Mouse (Mus musculus): Measurements from ENCODE around the gene Lyl1. TPM values are rescaled to one million over a fixed set of nuclear protein-coding genes. Genes with fewer than 3 reads are reported as not detected.

Lyl1 gene
- polyA plus RNA-seq, 1 experiment: 20.2 TPM

GRCm38 (mm10) chr8:84659936-84660818 lies 41.1 kb upstream of the Lyl1 start:
- TF ChIP-seq POLR2A (IDR thresholded peaks at IDR 0.05; ENCODE audit: borderline replicate concordance, extremely low read depth, low read depth, low read length) (peak; percentile 81), CTCF (IDR thresholded peaks at IDR 0.05; ENCODE audit: insufficient read depth, low read length) (no peak)
- peak overlapping the region; percentile 98 for H3K4me3 ChIP-seq (replicated peaks; ENCODE audit: extremely low read depth, low read depth, low read length)
- DNase-seq: peak; percentile 75
- 6% methylated on average over 33 of the region's 33 CpGs for WGBS
- H3K4me1 ChIP-seq (ENCODE audit: control insufficient read depth, insufficient read depth, low read length): peaks cover 10% of the 10 kb centered on the region

DNA sequence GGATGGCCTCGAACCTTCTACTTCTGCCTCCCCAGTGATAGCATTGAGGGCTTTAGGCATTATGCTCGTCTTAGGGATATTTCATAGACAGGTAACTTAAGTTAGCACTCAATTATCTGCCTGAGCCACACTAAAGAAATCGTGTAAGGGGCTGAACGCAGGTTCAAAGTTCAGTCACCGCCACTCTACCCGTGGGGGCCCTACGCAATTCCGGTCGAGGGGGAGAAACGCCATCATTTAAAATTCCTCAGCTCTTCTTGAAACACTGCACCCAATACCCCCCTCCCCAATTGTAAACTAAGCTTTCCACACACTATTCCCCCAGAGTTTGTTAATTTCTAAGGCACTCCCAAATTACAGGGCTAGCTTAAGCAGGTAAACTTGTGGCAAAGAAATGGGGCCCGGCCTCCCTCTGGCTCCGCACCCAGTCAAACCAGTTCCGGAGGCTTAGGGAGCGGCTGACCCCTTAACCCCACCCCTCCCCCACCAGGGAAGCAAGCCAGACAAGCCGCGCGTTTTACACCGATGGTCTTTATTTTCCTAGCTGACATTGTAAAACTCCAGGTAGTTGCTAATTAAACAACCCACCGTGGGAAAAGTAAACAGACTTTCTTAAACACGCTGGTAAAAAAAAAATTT lies 40.3 kb upstream of the Lyl1 start:
- TF ChIP-seq CTCF (IDR thresholded peaks at IDR 0.05; ENCODE audit: insufficient read depth, low read length): no peak
- 0 out of 2 replicates have a peak, but pooled peaks have one; percentile 7 for TF ChIP-seq POLR2A (IDR thresholded peaks at IDR 0.05; ENCODE audit: borderline replicate concordance, extremely low read depth, low read depth, low read length)
- peak; percentile 69 for DNase-seq
- peak overlapping the region; percentile 98 for H3K4me3 ChIP-seq (replicated peaks; ENCODE audit: extremely low read depth, low read depth, low read length)
- WGBS: 5% methylated on average over 20 of the region's 20 CpGs
- H3K4me1 ChIP-seq (ENCODE audit: control insufficient read depth, insufficient read depth, low read length): peaks cover 13% of the 10 kb centered on the region

- WGBS: under 1% methylated on average over 24 of the region's 24 CpGs
- Histone ChIP-seq H3K4me1 (ENCODE audit: control insufficient read depth, insufficient read depth, low read length) (peaks cover 13% of the 10 kb centered on the region), H3K4me3 (replicated peaks; ENCODE audit: extremely low read depth, low read depth, low read length) (peak overlapping the region; percentile 98)
- DNase-seq: peak; percentile 95
- TF ChIP-seq POLR2A (IDR thresholded peaks at IDR 0.05; ENCODE audit: borderline replicate concordance, extremely low read depth, low read depth, low read length) (peak; percentile 93), CTCF (IDR thresholded peaks at IDR 0.05; ENCODE audit: insufficient read depth, low read length) (no peak)
These were observed 39.8 kb upstream of the Lyl1 start for GRCm38 (mm10) chr8:84661458-84661871.

DNA sequence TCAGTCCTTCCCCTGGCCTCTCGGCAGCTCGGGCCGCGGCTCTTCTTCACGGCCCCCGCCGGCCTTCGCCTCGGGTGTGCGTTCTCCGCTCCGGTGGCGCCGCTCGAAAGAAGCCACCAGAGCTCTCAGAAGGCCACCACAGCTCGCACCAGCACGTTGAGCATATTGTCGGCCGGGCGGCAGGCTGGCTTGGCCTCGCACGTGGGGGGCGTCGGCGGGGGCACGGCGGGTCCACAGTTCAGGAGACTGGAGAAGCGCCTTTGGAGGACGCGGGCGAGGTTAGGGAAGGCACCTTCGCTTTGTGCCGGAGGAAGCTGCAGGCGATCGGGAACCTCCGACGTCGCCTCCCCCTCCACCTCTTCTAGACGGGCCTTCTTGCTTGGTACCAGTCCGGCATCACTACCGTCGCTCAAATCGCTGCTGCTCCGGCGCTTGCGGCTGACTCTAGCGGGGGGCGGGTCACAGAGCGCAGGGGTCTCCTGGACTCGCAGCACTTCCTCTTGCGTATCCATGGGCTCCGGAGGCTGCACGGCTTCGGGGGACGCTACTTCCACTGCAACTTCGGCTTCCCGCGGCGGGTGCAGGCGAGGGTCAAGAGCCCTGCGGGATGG lies 39.2 kb upstream of the Lyl1 start:
- no peak for TF ChIP-seq CTCF (IDR thresholded peaks at IDR 0.05; ENCODE audit: insufficient read depth, low read length)
- peak; percentile 63 for TF ChIP-seq POLR2A (IDR thresholded peaks at IDR 0.05; ENCODE audit: borderline replicate concordance, extremely low read depth, low read depth, low read length)
- Histone ChIP-seq H3K4me1 (ENCODE audit: control insufficient read depth, insufficient read depth, low read length) (peaks cover 13% of the 10 kb centered on the region), H3K4me3 (replicated peaks; ENCODE audit: extremely low read depth, low read depth, low read length) (peak overlapping the region; percentile 98)
- DNase-seq: no peak
- under 1% methylated on average over 61 of the region's 61 CpGs for WGBS

GRCm38 (mm10) chr8:84662581-84663065 lies 38.6 kb upstream of the Lyl1 start, which contains the start of gene Ier2:
TSS of gene Ier2 (minus strand) at chr8:84662852.
- DNase-seq: peak; percentile 95
- Histone ChIP-seq H3K4me1 (ENCODE audit: control insufficient read depth, insufficient read depth, low read length) (peaks cover 11% of the 10 kb centered on the region), H3K4me3 (replicated peaks; ENCODE audit: extremely low read depth, low read depth, low read length) (peak within 1 kb of the TSS; percentile 98)
- TF ChIP-seq POLR2A (IDR thresholded peaks at IDR 0.05; ENCODE audit: borderline replicate concordance, extremely low read depth, low read depth, low read length) (peak; percentile 100), CTCF (IDR thresholded peaks at IDR 0.05; ENCODE audit: insufficient read depth, low read length) (no peak)
- under 1% methylated on average over 27 of the region's 27 CpGs for WGBS

DNA sequence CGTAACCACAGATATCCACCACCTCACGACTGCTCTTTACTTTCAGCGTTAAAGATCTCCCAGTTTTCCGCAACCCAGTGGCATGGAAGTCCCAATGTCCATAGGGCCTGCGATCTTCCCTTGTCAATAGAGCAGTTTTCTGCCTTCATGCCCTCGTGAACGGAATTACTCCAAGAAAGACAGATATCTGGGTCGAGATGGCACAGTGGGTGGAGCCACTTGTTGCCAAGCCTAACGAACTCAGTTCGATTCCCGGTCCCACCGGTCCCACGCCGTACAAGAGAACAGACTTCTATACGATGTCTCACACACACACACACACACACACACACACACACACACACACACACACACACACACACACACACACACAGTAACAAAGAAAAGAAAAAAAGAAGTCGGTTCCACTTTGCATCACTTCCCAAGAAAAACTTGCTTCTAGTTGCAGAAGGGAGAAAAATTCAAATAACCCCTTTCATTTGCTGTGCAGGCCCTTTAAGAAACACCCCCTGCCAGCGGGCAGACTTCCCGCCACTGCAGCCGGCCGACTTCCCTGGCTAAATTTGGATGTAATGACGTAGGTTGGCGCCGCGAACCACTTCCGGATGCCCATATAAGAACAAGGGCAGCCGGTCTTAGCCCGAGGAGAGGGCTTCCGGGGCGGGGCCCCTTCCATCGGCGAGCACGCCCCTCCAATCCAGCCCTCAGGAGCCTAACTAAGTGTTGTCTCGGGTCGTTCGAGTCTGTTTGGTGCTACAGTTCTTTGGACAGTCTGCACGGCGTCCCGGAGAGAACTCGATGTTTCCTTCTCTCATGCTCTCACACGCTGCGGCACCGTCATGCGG lies 37.6 kb upstream of the Lyl1 start:
- 2% methylated on average over 43 of the region's 43 CpGs for WGBS
- H3K4me1 ChIP-seq (ENCODE audit: control insufficient read depth, insufficient read depth, low read length): peaks cover 11% of the 10 kb centered on the region
- H3K4me3 ChIP-seq (replicated peaks; ENCODE audit: extremely low read depth, low read depth, low read length): peak overlapping the region; percentile 74
- TF ChIP-seq CTCF (IDR thresholded peaks at IDR 0.05; ENCODE audit: insufficient read depth, low read length): no peak
- TF ChIP-seq POLR2A (IDR thresholded peaks at IDR 0.05; ENCODE audit: borderline replicate concordance, extremely low read depth, low read depth, low read length): peak; percentile 90; the same call in 1 of the 2 replicates
- peak; percentile 96 for DNase-seq

DNA sequence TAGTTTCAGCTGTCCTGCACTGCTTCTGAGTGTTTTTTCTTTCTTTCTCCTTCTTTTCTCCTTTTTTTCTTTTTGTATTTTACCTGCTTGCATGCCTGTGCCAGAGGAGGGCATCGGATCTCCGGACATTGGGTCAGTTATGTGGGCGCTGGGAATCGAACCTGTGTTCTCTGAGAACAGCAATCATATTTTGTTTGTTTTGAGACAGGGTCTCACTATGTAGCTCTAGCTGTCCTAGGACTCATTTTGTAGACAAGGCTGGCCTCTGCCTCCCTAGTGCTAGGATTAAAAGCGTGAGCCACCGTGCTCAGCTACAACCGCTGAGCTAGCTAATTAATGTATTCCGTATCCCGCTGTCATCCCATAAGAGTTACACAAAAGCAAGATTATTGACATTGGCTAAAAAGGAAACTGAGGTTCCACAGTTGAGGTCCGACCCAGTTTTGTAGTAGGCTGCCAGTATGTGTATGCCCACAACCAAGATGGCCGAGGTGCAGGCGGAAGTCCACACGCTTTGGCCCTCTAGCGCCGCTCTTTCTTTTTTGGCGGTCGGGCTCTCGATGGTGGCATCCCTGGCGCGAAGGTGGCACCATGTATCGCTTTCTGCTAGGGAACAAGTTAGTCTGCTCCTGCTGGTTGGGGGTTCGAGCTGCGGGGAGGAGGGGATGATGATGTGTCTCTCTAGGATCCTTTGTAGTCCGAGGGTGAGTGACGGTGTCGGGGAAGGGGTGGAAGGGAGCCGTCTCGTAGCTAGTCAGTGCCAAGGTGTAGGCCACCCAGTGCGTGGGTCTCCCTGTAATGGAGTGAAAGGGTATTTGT lies 36.5 kb upstream of the Lyl1 start:
- DNase-seq: peak; percentile 80
- TF ChIP-seq CTCF (IDR thresholded peaks at IDR 0.05; ENCODE audit: insufficient read depth, low read length): 0 out of 2 replicates have a peak, but pooled peaks have one; percentile 11
- TF ChIP-seq POLR2A (IDR thresholded peaks at IDR 0.05; ENCODE audit: borderline replicate concordance, extremely low read depth, low read depth, low read length): peak; percentile 58; the same call in 1 of the 2 replicates
- Histone ChIP-seq H3K4me3 (replicated peaks; ENCODE audit: extremely low read depth, low read depth, low read length) (peak overlapping the region; percentile 74), H3K4me1 (ENCODE audit: control insufficient read depth, insufficient read depth, low read length) (peaks cover 5% of the 10 kb centered on the region)
- under 1% methylated on average over 29 of the region's 29 CpGs for WGBS

DNA sequence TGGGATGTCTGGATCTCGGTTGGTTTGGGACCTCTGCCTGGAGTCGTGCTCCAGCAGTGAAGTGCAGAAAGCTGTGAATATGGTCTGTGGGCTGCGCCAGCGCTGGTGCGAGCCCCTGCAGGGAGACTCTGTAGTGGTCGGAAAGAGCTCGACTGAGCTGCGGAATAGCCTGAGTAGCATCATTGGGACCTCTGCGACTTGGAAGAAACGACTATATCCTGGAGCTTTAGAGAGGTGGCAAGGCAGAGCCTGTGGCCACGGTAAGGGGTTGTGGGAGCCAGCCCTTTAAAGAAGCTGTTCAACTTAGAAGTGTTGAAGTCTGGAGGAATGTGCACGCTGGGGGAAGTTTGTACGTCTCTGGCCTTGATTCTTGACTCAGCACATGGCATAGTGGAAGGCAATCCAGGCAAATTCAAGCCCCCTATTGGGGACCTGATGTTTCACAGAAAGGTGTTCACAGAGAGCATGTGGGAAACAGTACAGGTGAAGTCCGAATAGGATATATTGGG lies 35.8 kb upstream of the Lyl1 start:
- 2% methylated on average over 14 of the region's 14 CpGs for WGBS
- TF ChIP-seq CTCF (IDR thresholded peaks at IDR 0.05; ENCODE audit: insufficient read depth, low read length): no peak
- TF ChIP-seq POLR2A (IDR thresholded peaks at IDR 0.05; ENCODE audit: borderline replicate concordance, extremely low read depth, low read depth, low read length): no peak
- H3K4me1 ChIP-seq (ENCODE audit: control insufficient read depth, insufficient read depth, low read length): peaks cover 4% of the 10 kb centered on the region
- H3K4me3 ChIP-seq (replicated peaks; ENCODE audit: extremely low read depth, low read depth, low read length): peak overlapping the region; percentile 74
- no peak for DNase-seq
